Mouse (Mus musculus): ENCODE results near the gene Igsf8.

Gene Igsf8

GRCm38 (mm10) chr1:172273386-172273785 is 11.9 kb downstream of the Igsf8 start:
- no peak for DNase-seq (ENCODE audit: low spot score)

- no peak for DNase-seq (ENCODE audit: low spot score)
Measured at GRCm38 (mm10) chr1:172274116-172274515, 12.7 kb downstream of the Igsf8 start.

GRCm38 (mm10) chr1:172274547-172274946 is 13.1 kb downstream of the Igsf8 start:
- no peak for DNase-seq (ENCODE audit: low spot score)

GRCm38 (mm10) chr1:172277172-172277571 is 15.7 kb downstream of the Igsf8 start:
- no peak for DNase-seq (ENCODE audit: low spot score)

GRCm38 (mm10) chr1:172278328-172278727 is 16.9 kb downstream of the Igsf8 start:
- DNase-seq (ENCODE audit: low spot score): no peak

- DNase-seq (ENCODE audit: low spot score): no peak
Measured at GRCm38 (mm10) chr1:172279768-172280509, 18.5 kb downstream of the Igsf8 start.

- DNase-seq (ENCODE audit: low spot score): no peak
Measured at GRCm38 (mm10) chr1:172281522-172282254, 20.2 kb downstream of the Igsf8 start.

GRCm38 (mm10) chr1:172283073-172283472 is 21.6 kb downstream of the Igsf8 start:
- DNase-seq (ENCODE audit: low spot score): no peak

- DNase-seq (ENCODE audit: low spot score): no peak
Measured at GRCm38 (mm10) chr1:172284221-172284620, 22.8 kb downstream of the Igsf8 start.

- no peak for DNase-seq (ENCODE audit: low spot score)
Measured at GRCm38 (mm10) chr1:172286740-172287139, 25.3 kb downstream of the Igsf8 start.

- DNase-seq (ENCODE audit: low spot score): no peak
Measured at GRCm38 (mm10) chr1:172288900-172289616, 27.6 kb downstream of the Igsf8 start.

- no peak for DNase-seq (ENCODE audit: low spot score)
Measured at GRCm38 (mm10) chr1:172289617-172289946, 28.1 kb downstream of the Igsf8 start.

- no peak for DNase-seq (ENCODE audit: low spot score)
Measured at GRCm38 (mm10) chr1:172292880-172293279, 31.4 kb downstream of the Igsf8 start.

- DNase-seq (ENCODE audit: low spot score): no peak
Measured at GRCm38 (mm10) chr1:172293449-172293848, 32.0 kb downstream of the Igsf8 start.

GRCm38 (mm10) chr1:172295751-172296197 is 34.3 kb downstream of the Igsf8 start:
- DNase-seq (ENCODE audit: low spot score): no peak

- no peak for DNase-seq (ENCODE audit: low spot score)
Measured at GRCm38 (mm10) chr1:172296816-172297510, 35.5 kb downstream of the Igsf8 start.

GRCm38 (mm10) chr1:172297611-172298537 is 36.4 kb downstream of the Igsf8 start, which contains the start of gene Atp1a2:
Gene Atp1a2 (minus strand): TSS chr1:172298064.
- DNase-seq (ENCODE audit: low spot score): no peak

GRCm38 (mm10) chr1:172299528-172299927 is 38.1 kb downstream of the Igsf8 start:
- no peak for DNase-seq (ENCODE audit: low spot score)

GRCm38 (mm10) chr1:172300247-172300646 is 38.8 kb downstream of the Igsf8 start:
- DNase-seq (ENCODE audit: low spot score): no peak

GRCm38 (mm10) chr1:172301180-172301579 is 39.7 kb downstream of the Igsf8 start:
- no peak for DNase-seq (ENCODE audit: low spot score)

- DNase-seq (ENCODE audit: low spot score): no peak
Measured at GRCm38 (mm10) chr1:172302311-172302710, 40.9 kb downstream of the Igsf8 start.

Measured in c-Kit-positive CD71-positive TER-119-positive erythroid progenitor cells, embryonic 14.5 days (primary cell).